Comparison of ENCODE assay signal across 21 mouse cellular contexts in the genomic region with DNA sequence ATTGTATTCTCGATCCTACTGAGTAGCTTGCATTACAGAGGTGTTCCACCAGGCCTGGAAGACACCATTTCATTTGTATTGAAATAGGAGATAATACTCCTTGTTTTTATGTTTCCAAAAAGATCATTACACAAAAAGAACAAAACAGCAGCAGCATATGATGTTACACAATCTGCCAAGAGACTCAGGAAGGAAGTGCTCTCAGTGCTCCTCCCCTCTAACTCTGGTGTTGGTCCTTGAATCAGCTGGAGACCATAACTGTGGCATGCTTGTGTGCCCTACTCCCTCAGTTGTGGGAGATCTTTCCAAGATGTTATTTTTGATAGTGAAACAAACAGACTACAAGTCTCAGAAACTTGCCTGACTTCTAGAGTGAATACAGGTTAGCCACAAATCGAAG.
DNase-seq lines count a peak whose midpoint lies in the region; ATAC-seq lines count a peak whose summit lies in the region.
"Had no signal": no experiment of that assay in that cellular context is flagged by ENCODE, and none has a peak within 500 bp of the region (broad histone marks: within the 10 kb centered on the region; RNA-seq: fewer than 3 reads in every experiment).

No protein-coding gene starts in this region.

- no peak overlapping the region for H3K4me2 ChIP-seq in hindbrain, embryonic 12.5 days (replicated peaks)

- H3K9me3 ChIP-seq in forebrain, embryonic 10.5 days: no peaks in the 10 kb centered on the region
- H3K9me3 ChIP-seq in hindbrain, embryonic 12.5 days (replicated peaks): no peaks in the 10 kb centered on the region

- ATAC-seq in megakaryocyte, adult 5-6 weeks (ENCODE audit: poor library complexity, severe bottlenecking): peak; percentile 65
- ATAC-seq in megakaryocyte progenitor cell, adult 5-6 weeks (replicated peaks; ENCODE audit: poor library complexity): 0 out of 2 replicates have a peak, but pooled peaks have one; percentile 42
- peak; percentile 71; the same call in 1 of the 2 replicates for ATAC-seq in neutrophil, adult 5-6 weeks (ENCODE audit: extremely low read depth, insufficient number of reproducible peaks, low FRiP score, poor library complexity, severe bottlenecking)
- ATAC-seq in hindbrain, embryonic 12.5 days (ENCODE audit: low FRiP score): no peak
- ATAC-seq: activated CD4-positive, CD25-positive, alpha-beta regulatory T cell, adult 4 months; CD4-positive, CD25-positive, alpha-beta regulatory T cell, adult 4 months; Patski had no signal

- H3K4me1 ChIP-seq in forebrain, embryonic 10.5 days: no peaks in the 10 kb centered on the region
- H3K4me1 ChIP-seq in hindbrain, embryonic 12.5 days: no peaks in the 10 kb centered on the region

- DNase-seq in forebrain, embryonic 10.5 days (ENCODE audit: extremely low spot score, low spot score): no peak
- no peak for DNase-seq in ovary, postnatal 36 days (ENCODE audit: low spot score)
- DNase-seq: adrenal gland, adult 2 months; adrenal gland, adult 8-10 months; adrenal gland, postnatal 10 days; adrenal gland, postnatal 14 days; adrenal gland, postnatal 25 days; adrenal gland, postnatal 36 days; B cell, adult 2 months; cerebellum, adult 11 months; cerebellum, adult 11-12 months; cerebellum, adult 18-20 months had no signal

- H3K27me3 ChIP-seq in forebrain, embryonic 10.5 days (ENCODE audit: poor library complexity, severe bottlenecking): no peaks in the 10 kb centered on the region
- H3K27me3 ChIP-seq in hindbrain, embryonic 12.5 days: no peaks in the 10 kb centered on the region
- H3K27me3 ChIP-seq: CH12.LX, Patski had no signal

- H3K4me3 ChIP-seq in forebrain, embryonic 10.5 days: no peak overlapping the region
- no peak overlapping the region for H3K4me3 ChIP-seq in hindbrain, embryonic 12.5 days

- WGBS in forebrain, embryonic 10.5 days: 86% methylated on average over 2 of the region's 2 CpGs
- 89% methylated on average over 2 of the region's 2 CpGs for WGBS in hindbrain, embryonic 12.5 days

- H3K27ac ChIP-seq in forebrain, embryonic 10.5 days: no peak overlapping the region
- H3K27ac ChIP-seq in hindbrain, embryonic 12.5 days: no peak overlapping the region

- no peak overlapping the region for H3K9ac ChIP-seq in hindbrain, embryonic 12.5 days

- H3K36me3 ChIP-seq in forebrain, embryonic 10.5 days (replicated peaks): no peaks in the 10 kb centered on the region
- H3K36me3 ChIP-seq in hindbrain, embryonic 12.5 days: no peaks in the 10 kb centered on the region
- H3K36me3 ChIP-seq: G1E had no signal
